Mouse (Mus musculus): ENCODE data around the gene Slc27a1.

Gene Slc27a1

DNA sequence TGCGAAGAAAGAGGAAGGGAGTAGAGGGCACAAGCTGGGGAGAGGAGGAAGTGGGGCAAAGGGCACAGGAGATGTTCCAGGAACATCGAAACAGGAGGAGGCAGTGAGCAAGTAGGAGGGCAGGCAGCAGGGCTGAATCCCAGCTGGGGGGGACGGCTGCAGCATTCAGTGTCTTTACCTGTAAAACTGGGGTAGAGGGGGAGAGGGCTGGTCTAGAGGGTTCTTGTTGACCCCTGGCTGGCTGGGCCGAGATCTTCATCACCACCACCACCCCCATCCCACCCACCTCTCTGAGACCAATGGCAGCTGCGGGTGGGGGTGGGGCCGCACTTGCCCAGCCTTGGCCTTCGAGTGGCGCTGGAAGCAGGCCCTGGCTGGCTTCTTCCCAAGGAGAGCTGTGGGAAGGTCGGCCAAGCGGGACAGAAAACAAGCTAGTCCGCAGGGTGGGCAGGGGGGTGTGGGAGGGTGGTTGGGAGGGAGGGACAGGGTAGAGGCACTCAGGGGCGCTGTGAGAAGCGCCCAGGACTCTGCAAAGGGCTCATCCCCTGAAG, at the start of gene Slc27a1:
Gene Slc27a1, plus strand, starts transcription at position 496 of the 551 bp plus-strand sequence.
- DNase-seq (ENCODE audit: low read depth, low spot score) = peak; percentile 81

DNA sequence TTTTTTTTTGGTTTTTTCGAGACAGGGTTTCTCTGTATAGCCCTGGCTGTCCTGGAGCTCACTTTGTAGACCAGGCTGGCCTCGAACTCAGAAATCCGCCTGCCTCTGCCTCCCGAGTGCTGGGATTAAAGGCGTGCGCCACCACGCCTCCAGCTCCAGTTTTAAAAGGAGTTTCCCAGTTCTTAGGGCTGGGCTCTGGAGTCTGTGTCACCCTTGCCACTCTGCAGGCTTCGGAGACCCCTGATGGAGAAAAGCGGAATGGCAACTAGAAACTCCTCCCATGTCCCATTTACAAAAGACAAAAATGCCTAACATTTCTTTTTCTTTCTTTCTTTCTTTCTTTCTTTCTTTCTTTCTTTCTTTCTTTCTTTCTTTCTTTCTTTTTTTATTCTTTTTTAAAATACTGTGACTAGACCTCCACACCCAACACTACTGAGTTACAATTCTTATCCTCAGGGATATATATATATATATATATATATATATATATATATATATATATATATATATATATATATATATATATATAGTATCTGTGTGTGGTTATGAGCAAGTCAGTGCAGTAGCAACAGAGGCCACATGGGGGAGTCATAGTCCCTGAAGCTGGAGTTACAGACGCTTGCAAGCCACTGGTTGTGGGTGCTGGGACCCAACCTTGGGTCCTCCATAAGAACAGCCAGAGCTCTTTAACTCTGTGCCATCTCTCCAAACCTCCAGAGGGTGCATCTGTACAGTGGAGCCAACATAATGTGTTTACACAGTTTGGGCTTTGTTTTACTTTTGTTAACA, 49.5 kb upstream of the Slc27a1 start:
- peak; percentile 83 for DNase-seq (ENCODE audit: low read depth, low spot score)

DNA sequence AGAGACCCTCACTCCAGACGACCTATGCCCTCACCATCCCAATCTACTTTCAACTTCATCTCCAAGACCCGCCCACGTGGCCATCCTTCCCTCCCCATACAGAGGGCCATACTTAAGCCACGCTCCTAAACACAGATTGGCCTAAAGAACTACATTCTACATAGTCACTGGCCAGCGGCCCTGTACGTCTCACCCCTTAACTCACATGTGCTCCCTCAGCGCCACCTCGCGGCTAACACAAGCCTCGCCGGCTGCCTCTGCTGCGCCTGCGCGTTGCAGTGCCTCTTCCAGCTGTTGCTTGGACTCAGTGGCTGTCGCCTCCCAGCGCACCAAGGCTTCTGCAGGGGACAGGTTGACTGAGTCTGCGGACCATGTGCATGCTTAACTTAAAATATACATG, 47.0 kb upstream of the Slc27a1 start:
- peak; percentile 96 for DNase-seq (ENCODE audit: low read depth, low spot score)

DNA sequence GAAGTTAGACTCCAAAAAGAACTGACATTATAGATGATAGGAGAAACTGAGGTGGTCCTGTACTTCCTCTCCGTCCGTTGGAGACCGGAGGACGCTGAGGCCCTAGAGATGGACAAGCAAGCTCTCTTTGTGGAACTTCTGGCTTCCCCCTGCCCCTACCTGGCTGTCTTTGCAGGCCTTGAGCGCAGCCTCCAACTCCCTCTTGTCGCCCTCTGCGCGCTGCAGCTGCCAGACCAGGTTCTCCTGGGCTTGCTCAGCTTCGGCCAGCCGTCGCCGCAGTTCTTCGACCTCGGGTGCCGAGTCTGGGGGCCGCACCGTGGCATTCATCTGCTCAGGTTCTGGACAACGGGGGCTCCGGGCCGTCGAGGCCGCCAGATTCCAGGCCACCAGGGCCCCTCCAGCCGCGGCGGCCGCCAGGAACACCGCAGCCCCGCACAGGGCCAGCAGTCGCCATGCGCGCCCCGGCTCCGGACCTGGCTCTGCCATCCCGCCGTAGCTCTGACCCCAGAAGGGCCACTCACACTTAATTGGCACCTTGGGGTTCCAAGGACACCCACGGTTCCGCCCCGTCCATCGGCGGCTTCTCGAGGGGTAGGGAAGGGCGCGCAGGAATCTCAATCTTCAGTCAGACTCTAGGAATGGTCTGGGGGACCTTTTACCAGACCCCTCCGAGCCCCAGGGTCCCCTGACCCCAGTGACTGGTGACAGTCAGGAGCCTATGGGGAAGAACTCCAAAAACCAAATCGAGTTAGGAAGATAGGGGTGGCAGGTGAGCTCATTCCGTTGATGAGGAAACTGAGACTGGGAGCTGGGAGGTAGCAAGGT, 43.2 kb upstream of the Slc27a1 start, which contains the start of gene Ccdc194:
Gene Ccdc194, minus strand, starts transcription at position 486 of the 825 bp plus-strand sequence.
- DNase-seq (ENCODE audit: low read depth, low spot score) = no peak

DNA sequence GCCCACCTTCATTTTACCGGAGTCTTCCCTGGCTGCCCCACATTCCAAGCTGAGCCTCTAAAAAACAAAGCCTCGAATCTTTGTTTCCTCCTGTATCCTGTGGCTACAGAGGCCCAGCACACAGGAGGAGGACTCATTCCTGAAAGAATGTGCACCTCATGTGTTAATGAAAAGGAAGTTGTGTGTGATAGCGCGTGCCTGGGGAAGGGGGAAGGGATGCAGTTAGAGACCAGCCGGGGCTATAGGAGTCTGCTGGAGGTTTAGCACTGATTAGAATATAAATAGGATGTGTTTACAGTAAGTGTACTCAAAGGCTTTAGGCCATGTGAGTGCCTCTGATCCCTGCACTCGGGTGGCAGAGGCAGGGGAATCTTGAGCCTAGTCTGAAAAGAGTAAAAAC, 42.4 kb upstream of the Slc27a1 start:
- DNase-seq (ENCODE audit: low read depth, low spot score) = no peak

DNA sequence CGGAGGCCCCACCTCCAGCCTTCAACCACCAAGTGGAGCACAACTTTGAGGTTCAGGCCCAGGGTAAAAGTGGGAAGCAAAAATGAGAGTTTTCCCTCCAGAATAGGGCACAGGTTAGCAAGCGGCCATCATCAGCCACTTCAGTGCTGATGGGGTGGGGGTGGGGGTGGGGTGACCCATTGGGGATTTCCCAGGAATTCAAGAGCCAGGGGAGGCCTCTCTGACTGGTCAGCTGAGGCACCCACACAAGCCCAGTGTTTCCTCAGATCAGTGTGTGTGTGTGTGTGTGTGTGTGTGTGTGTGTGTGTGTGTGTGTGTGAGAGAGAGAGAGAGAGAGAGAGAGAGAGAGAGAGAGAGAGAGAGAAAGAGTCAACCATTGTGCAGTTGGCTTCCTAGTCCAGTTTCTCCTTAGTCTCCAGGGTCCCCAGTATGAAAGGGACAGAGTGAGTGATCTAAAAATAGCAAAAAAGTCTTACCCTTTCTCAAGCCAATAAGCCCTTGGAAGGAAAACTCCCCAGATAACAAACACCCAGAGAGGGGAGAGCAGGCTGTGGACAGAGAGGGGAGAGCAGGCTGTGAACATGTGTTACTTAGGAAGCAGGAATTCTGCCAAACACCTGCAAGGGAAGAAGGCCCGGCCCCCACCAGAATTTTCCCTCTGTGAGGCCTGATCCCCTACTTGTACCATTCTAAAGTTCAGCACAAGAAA, 41.4 kb upstream of the Slc27a1 start:
- no peak for DNase-seq (ENCODE audit: low read depth, low spot score)

DNA sequence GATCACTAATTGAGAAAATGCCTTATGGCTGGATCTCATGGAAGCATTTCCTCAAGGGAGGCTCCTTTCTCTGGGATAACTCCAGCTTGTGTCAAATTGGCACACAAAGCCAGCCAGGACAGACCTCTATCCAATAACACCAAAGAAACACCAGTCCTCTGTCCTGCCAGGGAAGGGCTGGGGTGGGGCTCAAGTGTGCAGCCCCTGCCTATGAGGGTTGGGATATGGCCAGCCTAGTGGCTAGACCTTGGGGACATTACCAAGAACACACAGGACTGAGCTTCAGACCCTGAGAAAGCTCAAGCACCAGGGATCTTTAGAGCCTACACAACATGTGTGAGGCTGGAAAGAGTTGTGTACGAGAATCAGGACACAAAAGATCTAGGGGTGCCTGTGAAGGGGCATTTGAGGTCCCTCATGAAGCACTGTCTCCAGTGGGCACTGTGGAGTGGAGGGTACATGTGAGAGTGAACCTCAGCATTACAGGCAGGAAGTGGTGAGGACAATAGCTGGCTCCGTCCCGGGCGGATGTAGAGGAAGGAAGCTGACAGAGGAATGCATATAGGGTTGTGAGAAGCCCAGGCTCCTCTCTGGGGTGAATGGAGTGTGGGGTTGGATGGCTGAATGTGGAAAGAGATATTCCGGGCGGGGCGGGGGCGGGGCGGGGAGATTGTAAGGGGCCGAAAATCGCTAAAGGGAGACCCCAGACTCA, 40.2 kb upstream of the Slc27a1 start:
- no peak for DNase-seq (ENCODE audit: low read depth, low spot score)

DNA sequence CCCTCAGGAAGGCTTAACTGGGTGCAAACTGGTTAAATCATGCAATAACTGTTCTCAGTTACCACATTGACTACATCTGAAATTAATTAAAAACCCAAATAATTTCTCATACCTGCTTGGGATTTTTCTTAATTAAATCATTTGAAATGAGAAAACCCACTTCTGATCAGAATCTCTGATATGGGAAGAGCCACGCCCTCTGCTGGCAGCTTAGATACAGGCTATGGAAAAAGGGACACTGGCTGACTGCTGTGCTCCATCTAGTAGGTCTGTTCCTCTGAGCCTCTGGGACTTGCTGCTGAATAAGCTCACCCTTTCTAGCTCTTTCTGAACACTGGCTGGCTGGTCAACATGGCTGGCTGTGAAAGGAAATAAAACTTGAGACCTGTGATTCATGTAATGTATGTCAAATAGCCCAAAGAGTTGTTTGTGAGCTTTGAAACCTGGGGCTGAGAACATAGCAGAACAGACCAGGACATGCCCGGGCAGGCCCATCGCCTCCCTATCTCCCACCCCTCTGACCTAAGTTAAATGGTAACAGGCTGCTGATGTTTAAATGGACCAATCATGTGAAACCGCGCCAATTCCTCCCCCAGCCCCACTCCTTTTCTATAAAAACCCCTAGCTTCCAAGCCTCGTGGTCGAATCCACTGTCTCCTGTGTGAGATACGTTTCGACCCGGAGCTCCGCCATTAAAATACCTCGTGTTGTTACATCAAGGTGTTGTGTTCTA, 37.8 kb upstream of the Slc27a1 start:
- peak; percentile 77 for DNase-seq (ENCODE audit: low read depth, low spot score)

DNA sequence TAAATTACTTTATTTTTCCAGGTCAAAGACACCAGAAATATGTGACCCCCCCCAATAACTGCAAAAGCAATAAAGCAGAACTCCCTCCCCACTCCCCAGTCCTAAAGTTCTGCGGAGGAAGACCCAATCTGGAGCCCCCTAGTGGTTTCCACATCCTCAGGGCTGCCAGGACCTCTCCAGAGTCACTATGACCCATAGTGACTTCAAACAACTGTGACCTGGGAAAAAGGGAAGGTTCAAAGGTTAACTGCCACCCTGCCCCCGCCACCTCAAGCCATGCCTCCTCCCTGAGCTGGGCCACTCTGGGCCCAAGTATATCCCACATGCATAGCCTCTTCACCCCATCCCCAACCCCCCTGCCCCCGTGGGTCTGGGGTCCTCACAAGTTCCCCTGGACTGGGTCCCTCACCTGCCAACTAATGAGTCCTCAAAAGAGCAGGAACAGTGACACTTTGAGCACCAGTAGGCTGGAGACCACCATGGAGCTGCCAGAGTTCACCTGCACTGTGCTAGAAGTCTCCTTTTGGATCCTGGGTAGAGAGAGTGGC, 34.3 kb upstream of the Slc27a1 start:
- DNase-seq (ENCODE audit: low read depth, low spot score) = no peak

DNA sequence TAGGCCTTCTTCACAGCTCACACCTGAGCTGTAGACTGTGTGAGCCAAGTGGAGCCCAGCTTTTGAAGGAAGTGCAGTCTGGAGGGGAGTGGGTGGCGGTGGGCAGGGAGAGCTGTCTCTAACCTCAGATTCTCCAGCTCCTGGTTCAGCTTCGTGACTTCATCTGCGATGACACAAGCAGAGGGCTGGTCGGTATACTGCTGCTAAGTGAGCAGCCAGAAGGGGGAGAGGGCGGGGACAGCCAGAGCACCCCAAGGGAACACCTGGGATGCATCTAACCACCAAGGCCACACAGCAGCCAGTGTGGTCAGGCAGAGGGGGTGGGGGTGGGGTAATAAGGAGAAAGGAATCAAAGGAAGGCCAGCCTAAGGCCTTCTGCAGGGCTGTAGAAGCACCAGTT, 33.0 kb upstream of the Slc27a1 start:
- peak; percentile 51 for DNase-seq (ENCODE audit: low read depth, low spot score)

DNA sequence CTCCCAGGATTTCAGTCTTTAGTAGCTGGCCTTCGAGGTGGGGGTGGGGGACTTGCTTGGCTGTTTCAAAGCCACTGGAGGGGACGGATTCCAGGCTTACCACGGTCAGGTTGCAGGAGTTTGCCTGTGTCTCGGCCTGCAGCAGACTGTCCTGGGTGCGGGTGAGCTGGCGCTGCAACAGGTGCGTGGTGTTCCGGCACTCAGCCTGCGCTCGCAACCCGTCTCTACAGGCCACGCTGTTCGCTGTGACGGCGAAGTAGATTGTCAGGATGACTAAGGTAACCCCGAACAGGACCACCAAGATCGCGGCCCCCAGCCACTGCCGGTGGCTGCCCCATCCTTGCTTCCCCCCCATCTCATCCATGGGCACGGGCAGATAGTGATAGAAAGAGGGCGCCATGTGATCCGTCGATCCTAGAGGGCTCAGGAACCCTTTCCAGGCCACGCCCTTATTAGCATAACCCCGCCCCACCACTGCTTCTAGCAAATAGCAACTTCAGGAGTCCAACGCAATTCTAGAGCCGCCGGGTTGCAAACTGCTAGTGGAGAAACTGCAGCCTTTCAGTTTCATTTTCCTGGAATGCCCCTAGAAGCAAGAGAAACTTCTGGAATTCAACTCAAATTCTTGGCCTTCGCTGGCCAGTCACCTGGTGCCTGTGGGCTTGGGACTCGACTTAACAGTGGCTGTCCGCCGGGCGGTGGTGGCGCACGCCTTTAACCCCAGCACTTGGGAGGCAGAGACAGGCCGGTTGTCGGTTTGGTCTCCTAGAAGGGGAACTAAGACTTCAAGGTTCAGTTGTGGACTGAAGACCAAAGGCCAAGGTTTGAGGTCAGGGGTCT, 31.4 kb upstream of the Slc27a1 start, which contains the start of gene Bst2:
Gene Bst2, minus strand, starts transcription at position 429 of the 840 bp plus-strand sequence.
- DNase-seq (ENCODE audit: low read depth, low spot score) = peak; percentile 67

DNA sequence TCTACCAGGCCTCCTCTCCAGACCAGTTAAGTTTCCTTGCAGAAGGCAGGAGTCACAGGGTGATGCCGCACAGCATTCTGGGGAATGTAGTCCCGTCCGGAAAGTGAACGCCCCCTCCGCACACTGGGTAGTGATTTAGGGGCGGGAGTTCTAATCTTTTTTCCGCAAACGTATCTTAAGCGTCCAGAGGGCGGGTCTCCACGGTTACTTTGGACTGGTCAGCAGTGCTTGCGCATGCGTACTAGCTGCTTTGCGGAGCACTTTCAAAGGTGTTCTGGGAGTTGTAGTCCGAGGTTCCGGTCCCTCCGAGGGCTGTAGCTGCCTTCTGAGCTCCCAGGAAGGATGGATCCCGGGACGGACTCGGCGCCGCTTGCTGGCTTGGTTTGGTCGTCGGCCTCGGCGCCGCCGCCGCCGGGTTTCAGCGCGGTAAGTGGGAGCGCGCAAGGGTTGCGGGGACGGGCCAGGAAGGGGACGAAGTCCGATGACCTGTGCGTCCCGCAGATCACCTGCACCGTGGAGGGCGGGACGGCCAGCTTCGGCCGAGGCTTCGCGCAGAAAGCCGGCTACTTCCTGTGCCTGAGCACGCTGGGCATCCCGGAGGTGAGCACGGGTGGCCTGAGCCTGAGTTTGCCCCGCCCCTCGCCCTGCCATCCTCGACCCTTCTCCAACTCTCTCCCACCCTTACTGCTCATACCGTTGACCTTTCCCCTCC, 25.9 kb upstream of the Slc27a1 start, which contains the start of gene Mvb12a:
Gene Mvb12a, plus strand, starts transcription at position 291 of the 712 bp plus-strand sequence.
- peak; percentile 100 for DNase-seq (ENCODE audit: low read depth, low spot score)

DNA sequence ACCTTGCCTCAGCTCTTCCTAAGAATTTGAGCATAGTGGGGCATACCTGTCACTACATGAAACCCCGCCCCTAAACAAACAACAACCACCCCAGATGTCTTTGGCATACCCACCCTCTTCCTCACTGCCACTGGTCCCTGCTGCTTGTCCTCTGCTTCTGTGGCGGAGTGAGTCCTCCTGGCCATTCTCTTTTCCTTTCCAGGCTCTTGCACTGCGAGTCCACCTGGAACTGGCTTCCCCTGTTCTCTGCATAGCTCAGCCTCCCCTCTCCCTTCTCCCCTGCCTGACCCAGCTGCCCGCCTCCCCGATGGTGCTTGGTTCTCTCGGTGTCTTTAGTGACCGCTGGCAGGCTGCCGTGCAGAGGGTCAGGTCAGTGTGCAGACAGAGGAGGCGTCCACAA, 24.9 kb upstream of the Slc27a1 start:
- DNase-seq (ENCODE audit: low read depth, low spot score) = no peak

DNA sequence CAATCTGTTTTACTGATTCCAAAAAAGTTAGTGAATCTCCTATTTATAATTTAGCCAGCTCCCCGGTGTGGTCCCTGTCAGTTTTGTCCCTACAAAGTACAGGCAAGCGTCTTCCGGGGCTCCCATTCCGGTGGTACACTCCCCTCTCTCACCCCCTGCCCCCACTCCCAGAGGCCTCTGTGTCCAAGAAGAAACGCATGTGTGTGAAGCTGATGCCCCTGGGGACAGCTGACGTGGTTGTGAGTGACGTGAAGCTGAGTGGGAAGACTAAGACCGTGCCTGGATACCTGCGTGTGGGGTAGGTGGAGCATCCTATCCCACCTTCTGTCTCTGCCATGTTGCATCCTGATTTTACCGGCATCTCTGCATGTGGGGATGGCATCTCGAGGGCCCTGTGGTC, 23.6 kb upstream of the Slc27a1 start:
- DNase-seq (ENCODE audit: low read depth, low spot score) = no peak

DNA sequence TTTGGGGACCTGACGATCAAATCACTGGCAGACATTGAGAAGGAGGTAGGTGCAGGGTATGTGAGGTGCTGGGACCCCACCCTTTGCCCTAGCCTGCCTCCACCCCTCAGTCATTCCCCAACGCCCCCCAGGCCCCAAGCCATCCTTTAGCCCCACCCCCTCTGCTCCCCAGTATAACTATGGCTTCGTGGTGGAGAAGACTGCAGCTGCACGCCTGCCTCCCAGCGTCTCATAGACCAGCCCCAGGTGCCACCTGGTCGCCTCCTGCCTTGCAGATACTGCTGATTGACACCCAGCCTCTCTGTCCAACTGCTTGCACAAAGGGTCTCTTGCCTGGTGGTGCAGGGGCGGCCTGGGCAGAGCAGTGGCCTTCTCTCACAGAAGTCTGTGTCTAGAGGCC, 21.1 kb upstream of the Slc27a1 start:
- DNase-seq (ENCODE audit: low read depth, low spot score) = no peak

DNA sequence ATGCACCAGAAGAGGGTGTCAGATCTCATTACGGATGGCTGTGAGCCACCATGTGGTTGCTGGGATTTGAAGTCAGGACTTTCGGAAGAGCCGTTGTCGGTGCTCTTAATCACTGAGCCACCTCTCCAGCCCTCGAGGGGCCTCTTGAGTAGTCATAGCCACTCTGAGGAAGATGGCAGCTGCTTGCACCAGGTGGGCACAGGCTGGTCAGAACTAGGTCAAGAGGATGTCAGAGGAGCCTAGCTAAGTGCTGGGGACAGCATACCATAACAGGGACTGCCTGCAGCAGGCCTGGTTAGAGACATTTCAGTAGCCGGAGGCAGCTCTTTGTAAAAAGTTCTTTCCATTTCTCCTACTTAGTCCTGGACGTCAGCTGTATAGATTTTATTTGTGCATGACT, 17.9 kb upstream of the Slc27a1 start:
- DNase-seq (ENCODE audit: low read depth, low spot score) = no peak

DNA sequence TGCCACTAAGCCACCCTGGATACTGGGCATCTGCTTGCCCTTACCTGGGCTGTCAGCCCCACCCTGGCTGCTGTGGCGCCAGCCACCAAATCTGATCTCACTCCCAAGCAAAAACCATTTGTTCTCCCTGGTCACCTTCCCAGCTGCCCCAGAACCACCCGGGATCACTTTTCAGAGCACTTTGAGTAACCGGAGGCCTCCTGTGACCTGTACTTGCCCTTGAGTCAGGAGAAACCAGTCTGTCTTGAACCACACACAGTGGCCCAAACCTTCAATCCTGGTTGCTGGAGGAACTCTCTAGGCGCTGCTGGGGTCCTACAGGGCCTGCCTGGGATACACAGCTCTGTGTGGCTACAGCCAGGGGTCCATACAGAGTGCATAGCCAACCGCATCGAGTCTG, 15.9 kb upstream of the Slc27a1 start:
- no peak for DNase-seq (ENCODE audit: low read depth, low spot score)

DNA sequence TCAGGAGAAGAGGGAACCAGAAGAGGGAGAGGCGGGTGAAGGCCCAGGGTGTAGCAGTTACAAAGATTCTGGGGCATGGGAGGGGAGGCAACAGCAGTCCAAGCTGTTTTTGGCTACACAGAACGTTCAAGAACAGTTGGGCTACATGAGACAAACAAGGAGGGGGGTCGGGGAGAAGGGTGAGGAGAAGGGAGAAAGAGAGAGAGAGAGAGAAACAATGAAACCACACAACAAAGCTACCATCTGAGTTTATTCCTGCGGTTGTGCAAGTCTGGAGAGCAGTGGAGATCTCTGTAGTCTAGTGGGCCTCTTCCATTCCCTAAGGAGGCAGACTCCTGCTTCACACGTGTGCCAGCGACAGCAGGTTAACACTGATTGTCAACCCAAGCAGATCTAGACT, 14.7 kb upstream of the Slc27a1 start:
- no peak for DNase-seq (ENCODE audit: low read depth, low spot score)
